Mouse (Mus musculus) midbrain, postnatal 0 days (tissue): ENCODE data around the gene Heg1. TPM values are rescaled to one million over a fixed set of nuclear protein-coding genes. Genes with fewer than 3 reads are reported as not detected.

ENCODE experiments used
- ATAC-seq: fragments of 200-750 bp; cut with Nextera tagmentation; 2 replicates; pipeline ENCODE4 v1.8.0; 2017; ENCODE audit warnings: moderate number of reproducible peaks, mild to moderate bottlenecking, moderate TSS enrichment, moderate library complexity; ENCODE audit not compliant: low FRiP score
- DNase-seq: peaks from one replicate; pipeline ENCODE4 v3.0.0-alpha.2; 2015; ENCODE audit warnings: low spot score
- H3K27ac ChIP-seq: fragments of 300-500 bp; sonication (generic); 2 replicates; pipeline ENCODE4 v1.5.1; 2014; ENCODE audit warnings: low read depth, mild to moderate bottlenecking, low read length, mixed read lengths
- H3K27me3 ChIP-seq: fragments of 300-500 bp; sonication (generic); 2 replicates; pipeline ENCODE4 v1.6.1; 2014; ENCODE audit warnings: low read length, control low read depth, mixed read lengths; ENCODE audit not compliant: insufficient read depth
- H3K36me3 ChIP-seq: fragments of 300-500 bp; sonication (generic); 2 replicates; pipeline ENCODE4 v1.6.1; 2014; ENCODE audit warnings: low read length, control low read depth, mixed read lengths; ENCODE audit not compliant: insufficient read depth
- H3K4me1 ChIP-seq: fragments of 300-500 bp; sonication (generic); 2 replicates; pipeline ENCODE4 v1.6.1; 2014; ENCODE audit warnings: mild to moderate bottlenecking, control low read depth, antibody characterized with exemption, low read length, mixed read lengths; ENCODE audit not compliant: insufficient read depth
- H3K4me2 ChIP-seq: fragments of 300-500 bp; sonication (generic); 2 replicates; pipeline ENCODE4 v1.6.1; 2014; ENCODE audit warnings: low read depth, mild to moderate bottlenecking, low read length, mixed read lengths; ENCODE audit not compliant: poor library complexity, severe bottlenecking
- H3K4me3 ChIP-seq: fragments of 300-500 bp; sonication (generic); 2 replicates; pipeline ENCODE4 v1.5.1; 2014; ENCODE audit warnings: low read depth, mild to moderate bottlenecking, low read length, moderate library complexity
- H3K9ac ChIP-seq: fragments of 300-500 bp; sonication (generic); replicated peaks from 2 replicates; pipeline ENCODE4 v1.6.1; 2014; ENCODE audit warnings: mild to moderate bottlenecking, low read length, moderate library complexity, mixed read lengths; ENCODE audit not compliant: poor library complexity, severe bottlenecking
- H3K9me3 ChIP-seq: fragments of 300-500 bp; sonication (generic); 2 replicates; pipeline ENCODE4 v1.6.1; 2016; ENCODE audit warnings: low read length, control low read depth
- CTCF ChIP-seq: IDR thresholded peaks from 2 replicates; pipeline ENCODE4 v1.5.1; 2016; ENCODE audit warnings: antibody characterized with exemption, mild to moderate bottlenecking
- WGBS: fragments of 180-500 bp; shearing (Covaris S2); extraction: QIAGEN DNeasy Blood & Tissue Kit; methylation state at CpG from one replicate; pipeline ENCODE4 v1.1.7; 2014; 5-methylcytosine and 5-hydroxymethylcytosine counted together
- polyA plus RNA-seq: library from polyadenylated mRNA; unstranded; fragments of >200 nt; fragmentation: Nextera tagmentation; extraction: Ambion mirVana; gene quantifications from 2 replicates; pipeline ENCODE4 v1.2.1, GENCODE M21; 2015
- total RNA-seq: library from RNA; depleted of rRNA; stranded (reverse); fragments of >200 nt; gene quantifications from 2 replicates; pipeline ENCODE4 v1.2.3, GENCODE M21; 2014

The Heg1 gene
- total and polyA plus RNA-seq, 2 experiments from 2014 or later = 7.2 to 19.5 TPM

- no peak for ATAC-seq
- Histone ChIP-seq H3K4me1 (no peaks in the 10 kb centered on the region), H3K4me3 (no peak overlapping the region), H3K9ac (no peak overlapping the region), H3K9me3 (no peaks in the 10 kb centered on the region), H3K36me3 (no peaks in the 10 kb centered on the region), H3K4me2 (no peak overlapping the region), H3K27ac (no peak overlapping the region), H3K27me3 (no peaks in the 10 kb centered on the region)
- no peak for TF ChIP-seq CTCF
- 47% methylated on average over 13 of the region's 13 CpGs for WGBS
- no peak for DNase-seq
Measured at GRCm38 (mm10) chr16:33751152-33751551, 67.0 kb downstream of the Heg1 start.

GRCm38 (mm10) chr16:33751590-33751989 lies 67.4 kb downstream of the Heg1 start:
- 68% methylated on average over 12 of the region's 12 CpGs for WGBS
- H3K4me2 ChIP-seq = no peak overlapping the region
- no peaks in the 10 kb centered on the region for H3K4me1 ChIP-seq
- no peaks in the 10 kb centered on the region for H3K27me3 ChIP-seq
- H3K9me3 ChIP-seq = no peaks in the 10 kb centered on the region
- no peak overlapping the region for H3K9ac ChIP-seq
- no peak for DNase-seq
- H3K27ac ChIP-seq = no peak overlapping the region
- ATAC-seq = no peak
- TF ChIP-seq CTCF = no peak
- no peaks in the 10 kb centered on the region for H3K36me3 ChIP-seq
- no peak overlapping the region for H3K4me3 ChIP-seq

DNA sequence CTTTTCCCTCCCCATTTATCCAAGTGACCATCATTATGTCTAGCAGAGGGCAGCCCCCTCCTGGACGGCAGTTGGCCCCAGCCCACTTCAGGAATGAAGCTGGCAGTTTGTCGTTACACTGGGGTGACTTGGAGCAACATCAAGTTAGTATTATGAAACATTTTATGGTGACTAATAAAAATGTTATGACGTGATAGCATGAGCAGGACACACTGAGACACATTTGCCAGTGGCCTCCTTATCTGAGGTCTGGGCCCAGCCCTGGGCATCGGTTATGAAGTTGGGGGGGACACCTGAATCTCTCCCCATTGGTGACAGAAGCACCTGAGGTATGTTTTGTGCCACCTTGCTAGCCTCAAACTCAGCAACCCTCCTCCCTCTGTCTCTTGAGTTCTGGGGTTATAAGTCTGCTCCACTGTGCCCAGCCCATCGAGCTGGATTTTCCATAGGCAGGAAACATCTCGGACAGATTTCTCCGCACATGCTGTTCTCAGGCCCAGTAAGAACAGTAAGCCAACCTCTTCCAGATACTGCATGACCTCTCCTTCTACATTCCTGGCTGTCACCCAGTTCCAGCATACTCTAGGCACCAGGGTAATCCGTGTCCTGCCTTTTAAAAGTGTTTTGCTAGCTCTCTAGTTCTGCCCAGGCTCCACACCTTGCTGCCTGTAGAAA lies 68.9 kb downstream of the Heg1 start:
- H3K9ac ChIP-seq = no peak overlapping the region
- H3K4me2 ChIP-seq = no peak overlapping the region
- H3K27me3 ChIP-seq = no peaks in the 10 kb centered on the region
- no peak overlapping the region for H3K27ac ChIP-seq
- 82% methylated on average over 8 of the region's 8 CpGs for WGBS
- TF ChIP-seq CTCF = no peak
- H3K4me3 ChIP-seq = no peak overlapping the region
- ATAC-seq = no peak
- no peaks in the 10 kb centered on the region for H3K9me3 ChIP-seq
- no peak for DNase-seq
- no peaks in the 10 kb centered on the region for H3K36me3 ChIP-seq
- H3K4me1 ChIP-seq = no peaks in the 10 kb centered on the region

- no peak for TF ChIP-seq CTCF
- H3K27ac ChIP-seq = no peak overlapping the region
- no peaks in the 10 kb centered on the region for H3K9me3 ChIP-seq
- H3K9ac ChIP-seq = no peak overlapping the region
- H3K4me1 ChIP-seq = no peaks in the 10 kb centered on the region
- WGBS = 54% methylated on average over 8 of the region's 8 CpGs
- DNase-seq (no peak), ATAC-seq (no peak)
- no peaks in the 10 kb centered on the region for H3K27me3 ChIP-seq
- no peak overlapping the region for H3K4me2 ChIP-seq
- H3K4me3 ChIP-seq = no peak overlapping the region
- H3K36me3 ChIP-seq = no peaks in the 10 kb centered on the region
Measured at GRCm38 (mm10) chr16:33755293-33755692, 71.1 kb downstream of the Heg1 start.

DNA sequence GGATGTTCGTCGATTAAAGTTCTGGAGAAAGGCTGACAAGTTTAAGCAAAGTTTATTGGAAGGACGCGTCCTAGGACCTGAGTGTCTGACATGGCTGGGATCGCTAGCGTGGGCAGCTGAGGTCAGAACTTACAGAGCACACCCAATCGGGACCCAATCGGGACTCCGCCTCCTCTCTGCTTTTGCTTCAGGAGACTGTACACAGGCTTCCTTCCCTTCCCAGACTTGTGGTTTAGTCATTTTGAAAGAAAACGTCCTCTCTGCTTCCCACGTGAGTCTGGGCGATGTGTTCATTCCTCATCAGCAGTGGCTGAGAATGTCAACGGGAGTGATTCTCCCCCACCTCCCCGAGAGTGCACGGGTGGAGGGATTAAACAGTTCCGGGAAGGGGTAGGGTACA lies 71.8 kb downstream of the Heg1 start:
- no peak overlapping the region for H3K9ac ChIP-seq
- no peaks in the 10 kb centered on the region for H3K27me3 ChIP-seq
- H3K4me2 ChIP-seq = no peak overlapping the region
- no peak for ATAC-seq
- H3K4me3 ChIP-seq = no peak overlapping the region
- no peak for TF ChIP-seq CTCF
- 54% methylated on average over 16 of the region's 16 CpGs for WGBS
- no peak for DNase-seq
- H3K9me3 ChIP-seq = no peaks in the 10 kb centered on the region
- H3K4me1 ChIP-seq = no peaks in the 10 kb centered on the region
- no peak overlapping the region for H3K27ac ChIP-seq
- no peaks in the 10 kb centered on the region for H3K36me3 ChIP-seq

DNA sequence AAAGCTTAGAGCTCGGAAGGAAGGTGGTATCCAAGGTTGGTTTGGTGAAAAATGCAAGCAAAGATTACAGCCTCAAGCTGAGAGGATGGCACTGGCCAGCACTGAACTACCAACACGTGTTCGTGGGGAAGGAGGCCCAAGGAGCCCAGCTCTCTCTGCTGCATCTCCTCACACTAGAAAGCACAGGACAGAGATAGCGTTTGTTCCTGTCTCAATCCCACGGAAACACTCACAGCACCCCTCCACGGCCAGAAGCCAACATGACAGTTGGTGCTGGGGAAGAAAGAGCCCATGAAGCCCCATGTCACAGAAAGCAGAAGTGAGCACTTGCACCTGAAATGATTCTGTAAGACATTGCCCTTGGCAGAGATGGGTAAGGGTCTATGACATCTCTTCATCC lies 72.2 kb downstream of the Heg1 start:
- no peak overlapping the region for H3K4me2 ChIP-seq
- ATAC-seq (no peak), DNase-seq (no peak)
- H3K27me3 ChIP-seq = no peaks in the 10 kb centered on the region
- no peaks in the 10 kb centered on the region for H3K9me3 ChIP-seq
- H3K4me1 ChIP-seq = no peaks in the 10 kb centered on the region
- H3K36me3 ChIP-seq = no peaks in the 10 kb centered on the region
- WGBS = 52% methylated on average over 6 of the region's 6 CpGs
- no peak overlapping the region for H3K27ac ChIP-seq
- H3K4me3 ChIP-seq = no peak overlapping the region
- TF ChIP-seq CTCF = no peak
- no peak overlapping the region for H3K9ac ChIP-seq
